Mouse (Mus musculus): ENCODE results near the gene Olfr1395. TPM values are rescaled to one million over a fixed set of nuclear protein-coding genes. Genes with fewer than 3 reads are reported as not detected.
"Not testable (repeated sequence)": the region's sequence is repeated elsewhere in the genome, so short reads cannot be mapped to it uniquely, and the experiment has no call there.

Gene Olfr1395
- polyA plus RNA-seq, 1 experiment from 2014 or later = not detected

GRCm38 (mm10) chr11:49183172-49183571 is 41.1 kb downstream of the Olfr1395 start:
- Histone ChIP-seq H3K9ac (replicated peaks) (no peak overlapping the region), H3K36me3 (no peaks in the 10 kb centered on the region), H3K4me3 (replicated peaks) (no peak overlapping the region), H3K9me3 (replicated peaks) (no peaks in the 10 kb centered on the region), H3K4me1 (no peaks in the 10 kb centered on the region), H3K4me2 (no peak overlapping the region), H3K27ac (replicated peaks) (no peak overlapping the region), H3K27me3 (replicated peaks) (0 out of 2 replicates have a peak, but pooled peaks cover 2% of the 10 kb centered on the region)
- 77% methylated on average over 1 of the region's 1 CpGs for WGBS
- no peak for ATAC-seq (ENCODE audit: low FRiP score)

- H3K4me1 ChIP-seq = no peaks in the 10 kb centered on the region
- no peak overlapping the region for H3K4me3 ChIP-seq (replicated peaks)
- no peak overlapping the region for H3K27ac ChIP-seq (replicated peaks)
- no peaks in the 10 kb centered on the region for H3K9me3 ChIP-seq (replicated peaks)
- 0 out of 2 replicates have a peak, but pooled peaks cover 2% of the 10 kb centered on the region for H3K27me3 ChIP-seq (replicated peaks)
- 82% methylated on average over 6 of the region's 6 CpGs for WGBS
- H3K4me2 ChIP-seq = no peak overlapping the region
- no peaks in the 10 kb centered on the region for H3K36me3 ChIP-seq
- H3K9ac ChIP-seq (replicated peaks) = no peak overlapping the region
- ATAC-seq (ENCODE audit: low FRiP score) = no peak
These were observed 44.4 kb downstream of the Olfr1395 start for GRCm38 (mm10) chr11:49186452-49186851.

- H3K27me3 ChIP-seq (replicated peaks) = 0 out of 2 replicates have a peak, but pooled peaks cover 2% of the 10 kb centered on the region
- H3K27ac ChIP-seq (replicated peaks) = no peak within 1 kb of the TSS
- H3K4me1 ChIP-seq = no peaks in the 10 kb centered on the region
- H3K4me2 ChIP-seq = no peak within 1 kb of the TSS
- no peak within 1 kb of the TSS for H3K4me3 ChIP-seq (replicated peaks)
- no peak within 1 kb of the TSS for H3K9ac ChIP-seq (replicated peaks)
- ATAC-seq (ENCODE audit: low FRiP score) = no peak
- no peaks in the 10 kb centered on the region for H3K9me3 ChIP-seq (replicated peaks)
- H3K36me3 ChIP-seq = no peaks in the 10 kb centered on the region
- 83% methylated on average over 8 of the region's 8 CpGs for WGBS
These were observed 44.9 kb downstream of the Olfr1395 start, which contains the start of gene Btnl9 for GRCm38 (mm10) chr11:49186955-49187488. Gene Btnl9 (minus strand): TSS chr11:49187159.

- Histone ChIP-seq H3K27me3 (replicated peaks) (0 out of 2 replicates have a peak, but pooled peaks cover 2% of the 10 kb centered on the region), H3K4me2 (no peak overlapping the region), H3K9ac (replicated peaks) (no peak overlapping the region), H3K27ac (replicated peaks) (no peak overlapping the region), H3K4me1 (no peaks in the 10 kb centered on the region), H3K4me3 (replicated peaks) (no peak overlapping the region), H3K36me3 (no peaks in the 10 kb centered on the region), H3K9me3 (replicated peaks) (no peaks in the 10 kb centered on the region)
- no peak for ATAC-seq (ENCODE audit: low FRiP score)
- 87% methylated on average over 10 of the region's 10 CpGs for WGBS
These were observed 45.6 kb downstream of the Olfr1395 start for GRCm38 (mm10) chr11:49187701-49188100.

GRCm38 (mm10) chr11:49189737-49190136 is 47.7 kb downstream of the Olfr1395 start:
- Histone ChIP-seq H3K36me3 (no peaks in the 10 kb centered on the region), H3K27ac (replicated peaks) (no peak overlapping the region), H3K4me3 (replicated peaks) (no peak overlapping the region), H3K4me2 (no peak overlapping the region), H3K4me1 (no peaks in the 10 kb centered on the region), H3K9ac (replicated peaks) (no peak overlapping the region), H3K9me3 (replicated peaks) (no peaks in the 10 kb centered on the region), H3K27me3 (replicated peaks) (0 out of 2 replicates have a peak, but pooled peaks cover 2% of the 10 kb centered on the region)
- no peak; the same call in 1 of the 2 replicates for ATAC-seq (ENCODE audit: low FRiP score)
- 7% methylated on average over 7 of the region's 7 CpGs for WGBS

- no peak overlapping the region for H3K4me3 ChIP-seq (replicated peaks)
- H3K4me2 ChIP-seq = no peak overlapping the region
- H3K9me3 ChIP-seq (replicated peaks) = no peaks in the 10 kb centered on the region
- 0 out of 2 replicates have a peak, but pooled peaks cover 2% of the 10 kb centered on the region for H3K27me3 ChIP-seq (replicated peaks)
- ATAC-seq (ENCODE audit: low FRiP score) = no peak
- no peaks in the 10 kb centered on the region for H3K4me1 ChIP-seq
- WGBS = 64% methylated on average over 2 of the region's 2 CpGs
- no peak overlapping the region for H3K27ac ChIP-seq (replicated peaks)
- no peaks in the 10 kb centered on the region for H3K36me3 ChIP-seq
- no peak overlapping the region for H3K9ac ChIP-seq (replicated peaks)
These were observed 49.0 kb downstream of the Olfr1395 start for GRCm38 (mm10) chr11:49191083-49191482.

- not testable (repeated sequence) for H3K4me3 ChIP-seq (replicated peaks); H3K9ac ChIP-seq (replicated peaks); H3K9me3 ChIP-seq (replicated peaks); H3K36me3 ChIP-seq; H3K4me2 ChIP-seq; H3K27me3 ChIP-seq (replicated peaks); ATAC-seq (ENCODE audit: low FRiP score); H3K27ac ChIP-seq (replicated peaks); H3K4me1 ChIP-seq
- WGBS = 96% methylated on average over 9 of the region's 9 CpGs
These were observed 52.7 kb downstream of the Olfr1395 start for GRCm38 (mm10) chr11:49194771-49195170.

- H3K9ac ChIP-seq (replicated peaks) = no peak overlapping the region
- H3K36me3 ChIP-seq = no peaks in the 10 kb centered on the region
- H3K4me3 ChIP-seq (replicated peaks) = no peak overlapping the region
- WGBS = 86% methylated on average over 7 of the region's 7 CpGs
- no peaks in the 10 kb centered on the region for H3K4me1 ChIP-seq
- no peak overlapping the region for H3K4me2 ChIP-seq
- ATAC-seq (ENCODE audit: low FRiP score) = no peak
- H3K27me3 ChIP-seq (replicated peaks) = no peaks in the 10 kb centered on the region
- no peak overlapping the region for H3K27ac ChIP-seq (replicated peaks)
- H3K9me3 ChIP-seq (replicated peaks) = no peaks in the 10 kb centered on the region
These were observed 53.8 kb downstream of the Olfr1395 start for GRCm38 (mm10) chr11:49195819-49196322.

Other genes starting within 250 kb of the Olfr1395 start
- gene Gm5431, start 240.1 kb upstream of the Olfr1395 start, polyA plus RNA-seq (2015; fragmentation: Nextera tagmentation; extraction: Ambion mirVana) = 0.18 and 0.24 TPM in 2 replicates
- gene Psme2b, start 196.1 kb upstream of the Olfr1395 start, polyA plus RNA-seq (2015; fragmentation: Nextera tagmentation; extraction: Ambion mirVana) = 2.2 and 3.4 TPM in 2 replicates
- not detected in 2 replicates for gene Olfr56, start 163.4 kb upstream of the Olfr1395 start, polyA plus RNA-seq (2015; fragmentation: Nextera tagmentation; extraction: Ambion mirVana)
- gene 9930111J21Rik1, start 162.9 kb upstream of the Olfr1395 start, polyA plus RNA-seq (2015; fragmentation: Nextera tagmentation; extraction: Ambion mirVana) = 0.24 and 0.88 TPM in 2 replicates
- 0.10 TPM in 1 of 2 replicates, not detected in the other for gene Gm12185, start 150.0 kb upstream of the Olfr1395 start, polyA plus RNA-seq (2015; fragmentation: Nextera tagmentation; extraction: Ambion mirVana)
- gene Tgtp1, start 148.1 kb upstream of the Olfr1395 start, polyA plus RNA-seq (2015; fragmentation: Nextera tagmentation; extraction: Ambion mirVana) = 7.9 TPM in 1 of 2 replicates, not detected in the other
- 0.36 and 0.64 TPM in 2 replicates for gene 9930111J21Rik2, start 91.0 kb upstream of the Olfr1395 start, polyA plus RNA-seq (2015; fragmentation: Nextera tagmentation; extraction: Ambion mirVana)
- gene Tgtp2, start 78.1 kb upstream of the Olfr1395 start, polyA plus RNA-seq (2015; fragmentation: Nextera tagmentation; extraction: Ambion mirVana) = 0.14 and 8.5 TPM in 2 replicates
- gene Ifi47, start 65.7 kb upstream of the Olfr1395 start, polyA plus RNA-seq (2015; fragmentation: Nextera tagmentation; extraction: Ambion mirVana) = 0.64 and 6.6 TPM in 2 replicates
- gene Olfr1396, start 27.4 kb upstream of the Olfr1395 start, polyA plus RNA-seq (2015; fragmentation: Nextera tagmentation; extraction: Ambion mirVana) = not detected in 2 replicates
- not detected in 2 replicates for gene Olfr1394, start 12.1 kb downstream of the Olfr1395 start, polyA plus RNA-seq (2015; fragmentation: Nextera tagmentation; extraction: Ambion mirVana)
- 0.17 and 0.59 TPM in 2 replicates for gene Btnl9, start 44.9 kb downstream of the Olfr1395 start, polyA plus RNA-seq (2015; fragmentation: Nextera tagmentation; extraction: Ambion mirVana)
- gene Zfp62, start 61.0 kb downstream of the Olfr1395 start, polyA plus RNA-seq (2015; fragmentation: Nextera tagmentation; extraction: Ambion mirVana) = 33.6 and 38.2 TPM in 2 replicates
- gene Mgat1, start 101.9 kb downstream of the Olfr1395 start, polyA plus RNA-seq (2015; fragmentation: Nextera tagmentation; extraction: Ambion mirVana) = 34.0 and 46.2 TPM in 2 replicates
- gene Olfr1393, start 136.0 kb downstream of the Olfr1395 start, polyA plus RNA-seq (2015; fragmentation: Nextera tagmentation; extraction: Ambion mirVana) = not detected in 2 replicates
- not detected in 2 replicates for gene Olfr1392, start 143.0 kb downstream of the Olfr1395 start, polyA plus RNA-seq (2015; fragmentation: Nextera tagmentation; extraction: Ambion mirVana)
- not detected in 2 replicates for gene Olfr10, start 162.5 kb downstream of the Olfr1395 start, polyA plus RNA-seq (2015; fragmentation: Nextera tagmentation; extraction: Ambion mirVana)
- not detected in 2 replicates for gene Olfr1391, start 180.5 kb downstream of the Olfr1395 start, polyA plus RNA-seq (2015; fragmentation: Nextera tagmentation; extraction: Ambion mirVana)
- gene Olfr1390, start 192.9 kb downstream of the Olfr1395 start, polyA plus RNA-seq (2015; fragmentation: Nextera tagmentation; extraction: Ambion mirVana) = not detected in 2 replicates